In the genomic region with DNA sequence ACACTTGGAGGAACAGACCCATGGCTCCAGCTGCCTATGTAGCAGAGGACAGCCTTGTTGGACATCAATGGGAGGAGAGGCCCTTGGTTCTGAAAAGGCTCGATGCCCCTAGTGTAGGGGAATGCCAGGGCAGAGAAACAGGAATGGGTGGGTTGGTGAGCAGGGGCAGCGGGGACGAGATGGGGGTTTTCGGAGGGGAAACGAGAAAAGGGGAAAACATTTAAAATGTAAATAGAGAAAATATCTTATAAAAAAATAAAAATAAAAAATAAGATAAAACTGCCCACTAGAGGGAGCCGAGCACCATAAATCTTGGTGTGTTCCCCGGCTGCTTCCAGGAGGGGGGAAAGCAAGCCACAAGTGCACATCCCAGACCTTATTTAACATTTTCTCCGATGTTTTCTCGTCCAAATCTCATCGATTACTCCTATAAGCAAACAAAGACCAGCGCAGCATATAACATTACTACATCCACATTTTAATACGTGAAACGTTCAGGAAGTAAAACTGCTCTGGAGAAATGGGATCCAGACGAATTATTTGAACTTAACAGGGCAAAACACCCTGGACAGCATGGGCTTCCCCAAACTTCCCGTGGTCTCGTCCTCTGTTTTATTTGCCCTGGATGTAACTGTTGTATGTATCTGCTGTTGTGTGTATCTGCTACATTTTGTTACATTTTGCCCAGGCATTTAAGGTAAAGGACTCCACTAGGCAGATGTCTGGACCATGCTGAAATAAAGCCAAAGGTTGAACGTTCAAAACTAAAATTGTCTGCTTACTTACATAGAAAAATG, we compare ENCODE assay signal across 8 mouse cellular contexts.
DNase-seq lines count a peak whose midpoint lies in the region; ATAC-seq and TF ChIP-seq lines count a peak whose summit lies in the region.

No protein-coding gene starts in this region.

- intact Hi-C loops in left cerebral cortex, postnatal 14 days (cut with DNase I): loop anchor here (5.0 to 10.0 kb wide), 4 partner anchors 361 to 1401 kb away; no protein-coding TSS in a partner anchor

- H3K4me2 ChIP-seq in forebrain, embryonic 14.5 days (ENCODE audit: low read length): peak overlapping the region; percentile 29
- peak overlapping the region; percentile 44 for H3K4me2 ChIP-seq in hindbrain, embryonic 13.5 days
- H3K4me2 ChIP-seq in stomach, embryonic 15.5 days: peak overlapping the region; percentile 52

- WGBS in forebrain, embryonic 14.5 days: 26% methylated on average over 17 of the region's 17 CpGs
- 28% methylated on average over 17 of the region's 17 CpGs for WGBS in hindbrain, embryonic 13.5 days
- WGBS in stomach, embryonic 15.5 days: 17% methylated on average over 17 of the region's 17 CpGs

- H3K36me3 ChIP-seq in forebrain, embryonic 14.5 days (ENCODE audit: control insufficient read depth, insufficient read depth, low read length): no peaks in the 10 kb centered on the region
- H3K36me3 ChIP-seq in hindbrain, embryonic 13.5 days: no peaks in the 10 kb centered on the region
- H3K36me3 ChIP-seq in stomach, embryonic 15.5 days: no peaks in the 10 kb centered on the region

- DNase-seq in adrenal gland, adult (ENCODE audit: inconsistent age in 2 of 2, low spot score in 1 of 2): peak; percentile 12 to 63
- no peak for DNase-seq in adrenal gland, postnatal 4 days (ENCODE audit: low spot score in 2 of 2)
- DNase-seq in brain, embryonic 14.5 days (ENCODE audit: low read depth): peak; percentile 80
- DNase-seq in forebrain, embryonic 14.5 days (ENCODE audit: low spot score): peak; percentile 79
- DNase-seq in left cerebral cortex, postnatal 14 days (ENCODE audit: low spot score in 2 of 2): peak; percentile 33 to 38

- no peaks in the 10 kb centered on the region for H3K9me3 ChIP-seq in forebrain, embryonic 14.5 days (replicated peaks; ENCODE audit: control insufficient read depth, low read length)
- no peaks in the 10 kb centered on the region for H3K9me3 ChIP-seq in hindbrain, embryonic 13.5 days
- no peaks in the 10 kb centered on the region for H3K9me3 ChIP-seq in stomach, embryonic 15.5 days

- no peak overlapping the region for H3K4me3 ChIP-seq in forebrain, embryonic 14.5 days (ENCODE audit: low read depth, low read length)
- H3K4me3 ChIP-seq in hindbrain, embryonic 13.5 days: no peak overlapping the region
- H3K4me3 ChIP-seq in stomach, embryonic 15.5 days (replicated peaks): peak overlapping the region; percentile 23; the same call in 1 of the 2 replicates

- TF ChIP-seq POLR2A in brain, embryonic 14.5 days (IDR thresholded peaks at IDR 0.05; ENCODE audit: borderline replicate concordance, extremely low read depth, insufficient read depth, insufficient read length, poor library complexity, severe bottlenecking): no peak

- H3K4me1 ChIP-seq in forebrain, embryonic 14.5 days (ENCODE audit: control insufficient read depth, insufficient read depth, low read length): no peaks in the 10 kb centered on the region
- no peaks in the 10 kb centered on the region for H3K4me1 ChIP-seq in hindbrain, embryonic 13.5 days (replicated peaks)
- no peaks in the 10 kb centered on the region for H3K4me1 ChIP-seq in stomach, embryonic 15.5 days

- ATAC-seq in forebrain, embryonic 14.5 days: peak; percentile 88
- ATAC-seq in hindbrain, embryonic 13.5 days (ENCODE audit: low FRiP score): peak; percentile 71; the same call in 1 of the 2 replicates
- peak; percentile 73 for ATAC-seq in megakaryocyte-erythroid progenitor cell, adult 5-6 weeks (replicated peaks; ENCODE audit: low FRiP score, low TSS enrichment, poor library complexity, severe bottlenecking)
- ATAC-seq in stomach, embryonic 15.5 days (ENCODE audit: insufficient read depth, low FRiP score, low read depth): no peak

- H3K27me3 ChIP-seq in forebrain, embryonic 14.5 days (replicated peaks; ENCODE audit: control insufficient read depth, insufficient read depth, low read length): no peaks in the 10 kb centered on the region
- no peaks in the 10 kb centered on the region for H3K27me3 ChIP-seq in hindbrain, embryonic 13.5 days
- H3K27me3 ChIP-seq in stomach, embryonic 15.5 days (replicated peaks): no peaks in the 10 kb centered on the region

- TF ChIP-seq CTCF in brain, embryonic 14.5 days (IDR thresholded peaks at IDR 0.05; ENCODE audit: borderline replicate concordance, extremely low read depth, insufficient read depth, insufficient read length): peak; percentile 57; the same call in 1 of the 2 replicates

- H3K27ac ChIP-seq in forebrain, embryonic 14.5 days (ENCODE audit: low read depth, low read length): no peak overlapping the region
- no peak overlapping the region for H3K27ac ChIP-seq in hindbrain, embryonic 13.5 days
- H3K27ac ChIP-seq in stomach, embryonic 15.5 days: no peak overlapping the region

- 0 out of 2 replicates have a peak overlapping the region, but pooled peaks have one; percentile 14 for H3K9ac ChIP-seq in forebrain, embryonic 14.5 days (ENCODE audit: low read length)
- H3K9ac ChIP-seq in hindbrain, embryonic 13.5 days: no peak overlapping the region
- no peak overlapping the region for H3K9ac ChIP-seq in stomach, embryonic 15.5 days

Comparison
In these comparisons a context has a peak if more than half of its experiments do, and no peak if none do; other contexts are left out.
1. DNase-seq: peak in adrenal gland, adult (2 of 2), brain, embryonic 14.5 days (single experiment), forebrain, embryonic 14.5 days (single experiment) and left cerebral cortex, postnatal 14 days (2 of 2); none in adrenal gland, postnatal 4 days (0 of 2).
2. Peak in every context shown above with its lines, with median percentiles within 50 percentile points of each other: H3K4me2 ChIP-seq.